Mouse (Mus musculus): Measurements from ENCODE around the gene Eno3. TPM values are rescaled to one million over a fixed set of nuclear protein-coding genes. Genes with fewer than 3 reads are reported as not detected.

The Eno3 gene
- polyA plus RNA-seq, 2 experiments from 2014 or later = 20.9 to 21.4 TPM

DNA sequence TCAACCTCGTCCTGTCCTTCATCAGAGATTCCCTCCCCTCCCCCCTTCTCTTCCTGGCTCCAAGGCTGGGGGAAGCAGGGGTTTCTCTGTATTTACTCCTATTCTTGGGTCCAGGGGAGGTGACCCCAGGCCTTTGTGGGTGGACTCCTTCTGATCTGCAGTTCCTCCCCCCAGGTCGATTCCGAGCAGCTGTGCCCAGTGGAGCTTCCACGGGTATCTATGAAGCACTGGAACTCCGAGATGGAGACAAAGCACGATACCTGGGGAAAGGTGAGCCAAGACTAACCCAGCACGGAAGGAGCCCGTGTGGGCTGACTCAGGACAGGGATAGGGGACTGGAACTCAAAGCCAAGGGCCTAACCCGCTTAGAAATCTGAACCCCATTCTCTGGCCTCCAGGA, 989 bp downstream of the Eno3 start:
- no peak for ATAC-seq

- ATAC-seq = no peak
Observed at GRCm38 (mm10) chr11:70658521-70658920, 1.5 kb downstream of the Eno3 start.

DNA sequence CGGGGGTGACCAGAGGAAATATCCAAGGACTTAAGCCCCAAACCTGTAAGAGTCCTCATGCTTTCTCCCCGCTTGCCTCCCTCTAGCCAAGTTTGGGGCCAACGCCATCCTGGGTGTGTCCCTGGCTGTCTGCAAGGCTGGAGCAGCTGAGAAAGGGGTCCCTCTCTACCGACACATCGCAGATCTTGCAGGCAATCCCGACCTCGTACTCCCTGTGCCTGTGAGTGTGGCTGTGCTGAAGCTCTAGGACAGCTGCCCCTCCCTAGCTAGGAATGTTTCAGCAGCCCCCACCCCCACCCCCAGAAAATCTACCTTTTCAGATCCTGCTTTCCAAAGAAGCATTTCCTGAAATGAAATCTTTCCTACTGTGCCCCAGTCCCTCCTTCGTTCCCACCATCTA, 1.9 kb downstream of the Eno3 start:
- ATAC-seq = no peak

DNA sequence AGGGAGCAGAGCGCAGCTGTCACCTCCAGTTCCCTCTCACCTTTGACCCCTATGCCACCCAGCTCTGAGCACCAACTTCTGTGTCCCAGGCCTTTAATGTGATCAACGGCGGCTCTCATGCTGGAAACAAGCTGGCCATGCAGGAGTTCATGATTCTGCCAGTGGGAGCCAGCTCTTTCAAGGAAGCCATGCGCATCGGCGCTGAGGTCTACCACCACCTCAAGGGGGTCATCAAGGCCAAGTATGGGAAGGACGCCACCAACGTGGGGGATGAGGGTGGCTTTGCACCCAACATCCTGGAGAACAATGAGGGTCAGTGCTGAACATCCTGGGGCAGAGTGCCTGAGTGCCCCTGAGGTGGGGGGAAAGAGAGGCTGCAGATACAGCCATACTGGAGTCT, 3.6 kb downstream of the Eno3 start:
- no peak for ATAC-seq

DNA sequence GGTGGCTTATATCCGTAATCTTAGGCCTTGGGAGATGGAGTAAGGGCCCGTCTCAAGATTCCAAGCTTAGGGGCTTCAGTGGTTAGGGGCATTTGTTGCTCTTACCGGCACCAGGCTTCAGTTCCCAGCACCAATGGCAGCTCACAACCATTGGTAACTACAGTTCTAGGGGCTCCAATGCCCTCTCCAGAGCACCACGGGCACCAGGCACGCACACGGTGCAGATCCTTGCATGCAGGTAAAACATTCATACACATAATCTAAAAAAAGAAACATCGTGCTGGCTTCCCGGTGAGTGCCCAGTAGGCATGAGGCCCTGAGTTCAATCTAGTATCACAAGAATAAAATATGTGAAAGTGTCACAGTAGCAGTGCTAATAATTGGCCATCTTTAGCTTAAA, 6.1 kb downstream of the Eno3 start:
- ATAC-seq = no peak

DNA sequence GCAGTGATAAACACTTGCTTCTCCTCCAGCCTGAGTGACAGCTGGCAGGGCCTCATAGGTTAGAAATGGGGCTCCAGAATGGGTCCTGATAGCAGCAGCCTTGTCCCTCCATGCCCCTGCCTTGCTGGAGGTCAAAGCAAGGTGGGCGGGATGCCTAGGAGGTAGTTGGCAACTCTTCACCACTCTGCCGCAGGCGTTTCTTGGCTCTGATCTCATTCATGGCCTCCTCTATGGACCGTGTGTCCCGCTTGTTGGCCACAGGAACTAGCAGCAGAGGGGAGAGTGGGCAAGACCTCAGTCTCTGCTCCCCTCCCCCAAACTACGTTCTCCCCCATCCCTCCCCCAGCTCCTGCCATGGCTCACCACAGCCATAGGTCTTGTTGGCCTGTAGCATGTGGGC, 7.0 kb downstream of the Eno3 start:
- ATAC-seq = no peak

DNA sequence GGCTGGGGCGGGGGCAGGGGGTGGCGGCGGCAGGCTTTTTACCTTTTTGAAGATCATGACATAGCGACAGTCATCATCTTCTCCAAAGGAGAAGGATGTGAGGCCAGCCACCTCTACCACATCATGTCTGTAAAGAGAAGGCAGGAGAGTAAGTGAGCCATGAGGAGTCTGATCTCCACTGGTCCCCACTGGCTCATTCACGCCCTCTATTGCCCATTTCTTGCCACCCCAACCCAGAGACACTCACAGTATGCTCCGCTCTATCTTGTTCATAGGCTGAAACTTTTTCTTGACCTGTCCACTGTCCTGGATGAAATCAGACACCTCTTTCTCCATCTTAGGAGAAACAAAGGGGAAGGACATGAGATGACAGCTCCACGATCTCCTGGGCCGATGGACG, 7.7 kb downstream of the Eno3 start:
- ATAC-seq = no peak

GRCm38 (mm10) chr11:70666687-70667086, 9.7 kb downstream of the Eno3 start:
- ATAC-seq = no peak

DNA sequence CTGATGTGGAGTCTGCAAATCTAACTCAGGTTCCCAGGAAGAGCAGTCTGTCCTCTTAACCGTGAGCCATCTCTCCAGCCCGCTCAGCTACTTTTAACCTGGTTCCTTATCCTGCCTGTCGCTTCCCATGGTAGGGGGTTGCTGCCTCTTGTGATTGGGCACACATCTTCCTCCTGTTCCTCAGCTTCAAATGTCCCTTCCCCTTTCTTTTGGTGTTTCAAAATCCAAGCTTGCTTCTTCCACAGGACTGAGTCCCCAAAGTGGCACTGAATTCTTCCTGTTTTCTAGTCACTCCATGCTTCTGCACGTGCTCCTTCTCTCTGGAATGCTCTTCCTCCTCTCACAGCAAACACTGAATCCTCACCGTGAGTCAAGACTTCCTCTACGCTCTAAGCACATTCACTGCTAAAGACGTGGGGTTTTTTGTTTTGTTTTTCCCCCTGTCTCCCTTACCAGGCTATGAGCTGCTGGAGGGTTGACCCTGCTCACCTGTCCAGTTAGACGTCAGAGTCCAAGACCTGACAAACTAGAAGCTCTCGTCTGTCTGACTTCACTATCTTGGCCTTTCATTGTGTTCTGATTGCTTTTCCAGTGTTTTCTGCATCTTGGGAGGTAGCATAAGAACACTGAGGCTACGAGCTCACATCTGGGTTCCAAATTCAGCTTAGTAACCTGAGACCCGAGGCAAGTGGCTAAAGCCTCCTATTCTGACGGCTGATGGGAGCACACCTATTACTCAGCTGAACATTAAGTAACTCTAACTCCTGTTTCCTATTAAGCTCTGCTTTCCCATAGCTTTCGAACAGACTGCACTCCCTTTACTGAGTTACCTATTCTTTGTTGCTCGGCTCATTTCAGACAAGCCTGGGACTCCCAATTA, 10.5 kb downstream of the Eno3 start:
- ATAC-seq = no peak

- ATAC-seq = peak; percentile 9
Observed at GRCm38 (mm10) chr11:70668335-70668770, 11.4 kb downstream of the Eno3 start.

DNA sequence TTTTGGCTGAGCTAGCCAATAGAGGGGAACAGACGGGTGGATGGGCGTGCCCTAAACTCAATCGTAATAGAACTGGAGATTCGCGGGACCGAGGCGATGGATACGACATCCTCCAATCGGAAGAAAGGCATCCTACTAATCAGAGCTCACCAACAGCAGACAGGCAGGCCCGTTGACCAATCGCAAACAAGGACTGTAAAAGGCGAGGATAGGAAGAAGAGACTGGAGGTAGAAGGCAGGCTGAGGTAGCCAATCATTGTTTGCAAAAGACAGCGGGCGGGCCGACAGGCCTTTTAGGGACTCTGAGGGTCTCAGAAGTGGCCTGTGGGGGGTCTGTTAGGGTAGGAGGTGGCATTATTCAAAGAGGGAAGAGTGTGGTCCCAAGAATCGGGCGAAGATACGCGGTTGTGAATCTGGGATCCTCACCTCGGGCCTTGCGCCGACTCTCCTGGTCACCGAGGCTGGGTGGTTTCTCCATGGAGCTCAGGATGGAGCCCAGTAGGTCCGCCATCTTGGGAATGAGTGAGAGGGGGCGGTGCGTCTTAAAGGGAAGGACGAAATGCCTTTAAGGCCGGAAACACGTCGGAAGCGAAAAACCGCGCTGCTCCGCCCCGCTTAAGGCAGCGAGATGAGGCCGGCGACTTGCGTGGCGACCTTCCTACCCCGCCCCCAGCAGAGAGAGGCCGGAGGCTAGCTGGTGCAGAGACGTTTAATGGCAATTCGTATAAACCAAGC, 11.9 kb downstream of the Eno3 start, which contains the start of gene Spag7:
Spag7 (minus strand) TSS at position 646 of the 735 bp plus-strand sequence.
- peak; percentile 88 for ATAC-seq

GRCm38 (mm10) chr11:70669582-70670345, 12.8 kb downstream of the Eno3 start:
- ATAC-seq = peak; percentile 26

DNA sequence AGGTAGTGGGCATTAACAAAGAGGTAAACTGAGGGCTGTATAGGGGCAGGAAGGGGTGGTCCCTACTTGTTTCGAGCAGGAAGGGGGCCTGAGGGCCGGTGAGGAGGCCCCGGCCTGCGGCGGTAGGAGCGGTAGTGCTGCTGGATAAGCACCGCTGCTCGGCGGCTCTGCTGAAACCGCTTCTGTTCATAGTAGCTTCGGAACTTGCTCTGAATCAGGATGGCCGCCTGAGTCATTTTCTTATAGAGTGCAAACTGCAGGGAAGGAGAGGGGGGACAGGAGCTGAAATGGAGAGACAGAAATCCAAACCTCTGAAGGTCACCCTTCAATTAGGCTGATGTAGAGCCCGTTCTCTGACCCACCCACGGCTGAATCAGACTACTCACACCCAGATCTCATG, 13.5 kb downstream of the Eno3 start:
- no peak for ATAC-seq

- no peak for ATAC-seq
Observed at GRCm38 (mm10) chr11:70671333-70672047, 14.5 kb downstream of the Eno3 start.

DNA sequence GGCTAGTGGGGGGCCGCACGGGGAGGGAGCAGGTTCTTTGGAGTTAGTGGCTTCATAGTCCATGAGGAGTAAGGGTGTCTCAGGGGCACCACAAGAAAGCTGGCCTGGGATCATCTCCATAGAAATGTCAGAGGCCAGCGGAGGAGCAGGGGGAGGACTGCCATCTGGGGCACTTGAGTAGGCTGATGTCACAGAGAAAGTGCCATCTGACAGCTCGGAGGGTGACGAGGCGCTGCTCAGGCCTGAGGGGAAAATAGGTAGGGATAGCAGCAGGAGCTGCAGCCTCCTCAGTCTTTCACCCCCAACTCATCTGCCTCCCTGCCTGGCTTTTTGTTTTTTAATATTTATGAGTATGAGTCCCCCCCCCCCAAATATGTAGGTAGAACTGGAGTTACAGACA, 17.0 kb downstream of the Eno3 start:
- no peak for ATAC-seq

- no peak for ATAC-seq
Observed at GRCm38 (mm10) chr11:70674501-70674900, 17.5 kb downstream of the Eno3 start.

DNA sequence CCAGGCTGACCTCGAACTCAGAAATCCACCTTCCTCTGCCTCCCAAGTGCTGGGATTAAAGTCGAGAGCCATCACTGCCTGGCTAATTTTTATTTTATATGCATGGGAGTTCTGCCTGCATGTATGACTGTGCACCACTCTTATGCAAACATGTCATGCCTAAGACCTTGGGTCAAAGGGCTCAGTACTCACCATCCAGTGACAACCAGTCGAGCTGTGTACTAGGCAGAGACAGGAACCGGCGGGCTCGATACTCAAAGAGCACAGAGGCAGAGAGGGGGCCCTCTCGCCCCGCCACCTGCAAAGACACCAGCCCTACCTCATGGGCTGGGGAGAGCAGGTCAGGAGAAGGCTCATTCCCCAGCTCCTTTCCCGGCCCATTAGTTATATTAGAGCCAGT, 21.1 kb downstream of the Eno3 start:
- ATAC-seq = no peak

DNA sequence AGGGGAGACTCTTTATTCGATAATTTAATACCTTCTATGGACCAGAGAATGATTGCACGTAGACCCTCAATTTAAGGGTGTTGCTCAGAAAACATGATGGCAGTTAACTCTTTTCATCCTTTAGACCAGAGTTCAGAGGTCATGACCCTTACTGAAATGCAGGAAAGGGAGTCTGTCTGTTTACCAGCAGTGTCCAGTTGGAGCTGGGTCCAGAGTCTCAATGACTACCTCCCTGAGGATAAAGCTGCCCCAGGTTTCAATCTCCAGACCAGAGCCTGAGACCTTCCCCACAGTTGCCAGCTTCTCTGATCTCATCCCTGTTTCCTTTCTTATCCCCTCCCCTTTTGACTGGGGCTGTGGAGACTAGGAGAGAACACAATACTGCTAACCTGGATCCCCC, 21.6 kb downstream of the Eno3 start:
- ATAC-seq = no peak

DNA sequence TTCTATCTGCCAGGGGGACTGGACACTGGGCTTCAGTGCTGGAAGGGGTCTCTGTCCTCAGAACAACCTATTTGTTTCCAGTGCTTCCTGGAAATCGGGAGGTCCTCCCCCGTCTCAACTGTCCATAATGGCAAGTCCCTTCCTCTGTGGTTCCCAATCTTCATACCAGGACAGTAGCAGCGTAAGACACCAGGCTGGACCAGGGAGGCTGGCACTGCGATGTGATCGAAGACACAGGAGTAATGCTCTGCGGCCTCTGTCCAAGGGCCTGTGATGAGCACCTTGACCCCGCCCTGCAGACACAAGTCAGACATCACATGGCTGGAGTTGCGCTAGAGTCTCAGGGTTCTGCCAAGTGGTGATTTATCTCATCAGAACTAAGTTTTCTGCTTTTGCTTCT, 22.4 kb downstream of the Eno3 start:
- no peak for ATAC-seq

DNA sequence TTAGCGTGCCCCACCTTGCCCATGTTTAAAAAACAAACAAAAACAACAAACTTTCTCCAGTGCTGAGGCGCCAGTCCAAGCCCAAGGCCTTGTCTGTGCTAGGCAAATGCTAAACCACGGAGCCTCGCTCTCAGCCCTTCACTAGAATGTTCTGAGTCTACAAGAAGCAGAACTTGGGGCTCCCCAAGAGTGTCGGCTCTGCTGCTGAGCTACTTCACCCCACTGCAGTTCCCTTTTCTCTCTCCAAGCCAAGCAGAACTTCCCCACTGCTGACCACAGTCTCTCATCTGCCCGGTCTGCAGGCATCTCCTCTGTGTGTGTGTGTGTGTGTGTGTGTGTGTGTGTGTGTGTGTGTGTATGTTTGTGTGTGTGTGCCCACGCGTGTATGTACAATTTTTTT, 22.9 kb downstream of the Eno3 start:
- ATAC-seq = no peak

DNA sequence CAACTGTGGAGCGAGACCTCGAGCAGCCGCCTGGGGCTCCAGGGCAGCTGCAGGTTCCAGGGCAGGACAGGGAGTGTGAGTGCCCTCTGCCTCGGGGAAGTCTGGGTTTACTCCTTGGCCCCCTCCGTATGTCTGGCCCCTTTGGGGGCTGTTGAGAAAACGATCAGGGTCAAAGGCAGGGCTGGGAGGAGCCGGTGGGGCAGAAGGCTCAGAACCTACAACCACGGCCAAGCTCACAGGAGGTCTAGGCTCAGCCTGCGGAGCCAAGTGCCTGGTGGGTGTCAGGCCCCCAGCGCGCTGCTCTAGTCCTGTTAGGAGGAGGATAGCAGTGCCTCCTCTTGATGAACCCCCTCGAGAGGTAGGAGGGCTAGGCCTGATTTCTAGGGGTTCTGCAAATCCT, 24.2 kb downstream of the Eno3 start:
- no peak for ATAC-seq

GRCm38 (mm10) chr11:70681897-70682581, 25.0 kb downstream of the Eno3 start:
- ATAC-seq = no peak
